Mouse (Mus musculus): Measurements from ENCODE around the gene Wscd2.

DNA sequence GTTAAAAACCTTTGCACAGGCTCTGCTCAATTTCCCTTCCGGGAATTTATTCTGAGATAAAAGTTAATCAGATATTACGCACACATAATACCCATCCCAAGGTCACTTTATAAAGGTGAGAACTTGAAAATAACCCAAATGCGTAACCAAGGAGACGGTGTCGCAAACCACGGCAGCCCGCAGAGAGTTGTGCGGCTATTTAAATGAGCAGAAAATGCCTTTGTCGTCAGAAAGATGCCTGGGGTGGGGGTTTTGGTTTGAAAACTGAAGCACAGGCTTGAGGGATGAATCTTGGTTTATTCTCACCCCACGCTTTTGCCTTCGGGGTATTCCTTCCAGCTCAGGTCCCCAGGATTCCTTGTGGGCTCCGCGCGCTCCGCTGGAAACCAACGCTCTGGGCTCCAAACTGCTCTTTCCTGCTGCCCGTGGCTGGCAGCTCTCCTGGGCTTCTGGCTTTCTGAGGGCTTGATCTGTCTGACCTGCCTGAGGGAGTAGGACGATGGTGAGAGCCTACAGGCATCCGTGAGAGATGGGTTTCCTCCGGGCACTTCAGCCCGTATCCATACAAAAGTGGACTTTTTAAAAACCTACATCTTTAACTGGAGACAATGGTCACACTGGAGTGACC, 28.0 kb upstream of the Wscd2 start:
- no peak for TF ChIP-seq CTCF (IDR thresholded peaks at IDR 0.05; ENCODE audit: extremely low read depth, insufficient read depth, low read length)
- TF ChIP-seq POLR2A (IDR thresholded peaks at IDR 0.05; ENCODE audit: extremely low read depth, insufficient read depth, low read length), result no peak
